Mouse (Mus musculus) frontal cortex, postnatal 10 days (tissue): Measurements from ENCODE around the gene Pard3.
A peak's percentile ranks its signal among the peaks of the same experiment; 100 is the strongest.

ENCODE experiments used
- DNase-seq, 2 experiments: peaks; one replicate each; pipeline ENCODE4 v3.0.0; 2022; ENCODE audit warnings: low spot score in 2 of 2, mixed read lengths in 1 of 2

Pard3 gene

DNA sequence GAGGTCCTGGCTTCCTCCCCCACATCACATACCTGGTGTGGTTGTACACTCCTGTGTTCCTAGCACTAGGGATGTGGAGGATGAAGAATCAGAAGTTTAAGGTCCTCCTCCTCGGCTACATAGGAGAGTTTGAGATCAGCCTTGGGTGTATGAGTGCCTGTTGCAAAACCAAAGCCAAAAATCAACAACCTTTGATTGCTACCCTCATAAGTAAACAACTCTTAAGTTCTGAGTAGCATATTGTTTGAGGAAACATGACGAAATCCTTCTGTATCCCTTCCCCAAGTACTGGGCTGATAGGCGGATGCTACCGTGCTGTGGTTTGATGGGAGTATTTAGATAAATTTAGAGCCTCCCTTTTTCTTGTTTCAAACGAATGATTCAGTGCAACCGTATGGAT is 20.9 kb downstream of the Pard3 start:
- no peak for DNase-seq

DNA sequence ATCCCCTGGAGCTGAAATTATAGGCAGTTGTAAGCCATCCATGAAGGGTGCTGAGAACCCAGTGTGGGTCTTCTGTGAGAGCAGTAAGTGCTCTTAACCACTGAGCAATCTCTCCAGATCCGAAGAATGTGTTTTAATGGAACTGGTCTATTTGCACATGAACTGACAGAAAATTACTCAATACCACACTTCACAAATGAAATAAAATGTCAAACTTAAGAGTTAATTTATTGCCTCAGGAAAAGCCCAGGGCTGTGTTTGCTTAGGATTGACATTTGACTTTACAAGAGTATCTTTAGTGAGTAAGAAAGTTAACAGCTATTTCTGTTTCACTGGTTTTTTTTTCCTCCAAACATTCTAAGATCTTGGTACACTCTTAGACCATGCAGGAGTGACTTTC is 23.7 kb downstream of the Pard3 start:
- DNase-seq = no peak

DNA sequence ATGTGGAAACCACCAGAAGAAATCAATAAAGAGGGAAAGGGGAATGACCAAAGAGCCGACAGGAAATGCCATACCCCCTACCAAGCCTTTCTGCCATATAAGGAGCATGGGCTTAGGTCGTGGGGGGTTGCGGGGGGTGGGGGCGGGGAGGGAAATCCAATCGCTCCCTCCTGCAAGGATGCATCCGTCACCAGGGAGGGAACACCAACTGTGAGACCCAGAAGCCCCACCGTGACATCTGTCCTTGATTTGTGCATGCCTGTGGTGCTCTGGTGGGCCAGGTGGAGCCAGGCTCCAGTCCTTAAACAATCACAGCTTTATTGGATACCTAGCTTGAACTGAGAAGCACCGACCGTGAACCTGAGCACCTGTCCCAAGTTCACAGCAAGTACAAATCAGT is 24.7 kb downstream of the Pard3 start:
- DNase-seq = no peak

DNA sequence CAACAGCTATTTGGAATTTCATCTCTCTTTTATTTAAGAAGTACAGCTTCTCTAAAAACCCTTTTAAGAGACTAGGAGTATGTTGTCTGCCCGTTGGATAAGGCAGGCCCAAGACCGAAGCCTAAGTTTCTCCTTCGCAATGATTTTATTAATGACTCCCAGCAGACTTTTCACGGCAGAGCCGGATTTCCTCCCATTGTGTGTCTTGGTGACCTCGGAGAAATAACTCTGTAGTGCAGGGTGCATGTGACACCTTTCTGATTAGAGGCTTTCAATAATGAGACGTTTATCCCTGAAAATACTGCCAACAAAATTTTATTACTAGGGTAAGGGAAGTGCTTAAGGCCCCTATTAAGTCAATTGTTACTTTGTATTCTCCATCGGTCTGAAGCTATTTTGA is 25.3 kb downstream of the Pard3 start:
- no peak for DNase-seq

DNA sequence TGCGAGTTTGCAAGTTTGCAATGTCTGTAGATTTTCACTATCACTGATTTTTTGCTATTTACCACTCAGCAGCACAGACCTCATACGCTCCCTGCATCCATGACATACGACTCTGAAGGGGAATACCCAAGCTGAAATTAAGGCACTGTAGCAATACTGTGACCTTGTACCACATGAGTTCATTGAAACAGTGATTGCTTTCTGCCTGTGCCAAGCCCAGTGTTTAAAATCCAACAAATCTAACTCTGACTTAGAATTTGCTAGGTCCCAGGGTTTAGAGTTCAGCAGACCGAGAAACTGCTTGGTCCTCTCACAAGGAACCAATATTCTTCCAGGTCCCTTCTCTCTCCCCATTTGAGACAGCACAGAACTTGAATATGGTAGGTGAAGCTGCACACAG is 26.7 kb downstream of the Pard3 start:
- no peak for DNase-seq

DNA sequence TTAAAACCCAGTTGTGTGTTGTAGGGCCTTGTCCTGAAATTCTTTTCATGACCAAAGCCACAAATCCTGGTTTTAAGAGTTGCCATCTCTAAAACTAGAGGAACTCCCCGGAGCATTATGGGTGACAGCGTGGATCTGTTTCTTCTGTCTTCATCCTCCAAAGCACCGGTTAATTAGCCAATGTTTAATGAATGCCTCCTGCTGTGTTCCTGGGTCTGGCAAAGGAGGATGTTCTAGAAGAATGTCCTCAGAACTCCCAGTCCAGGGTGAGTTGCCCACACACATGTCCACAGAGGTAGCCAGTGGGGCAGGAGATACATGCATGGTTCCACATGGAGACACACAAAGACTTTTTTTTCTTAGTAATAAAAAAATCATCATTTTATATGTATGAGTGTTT is 28.2 kb downstream of the Pard3 start:
- no peak for DNase-seq

DNA sequence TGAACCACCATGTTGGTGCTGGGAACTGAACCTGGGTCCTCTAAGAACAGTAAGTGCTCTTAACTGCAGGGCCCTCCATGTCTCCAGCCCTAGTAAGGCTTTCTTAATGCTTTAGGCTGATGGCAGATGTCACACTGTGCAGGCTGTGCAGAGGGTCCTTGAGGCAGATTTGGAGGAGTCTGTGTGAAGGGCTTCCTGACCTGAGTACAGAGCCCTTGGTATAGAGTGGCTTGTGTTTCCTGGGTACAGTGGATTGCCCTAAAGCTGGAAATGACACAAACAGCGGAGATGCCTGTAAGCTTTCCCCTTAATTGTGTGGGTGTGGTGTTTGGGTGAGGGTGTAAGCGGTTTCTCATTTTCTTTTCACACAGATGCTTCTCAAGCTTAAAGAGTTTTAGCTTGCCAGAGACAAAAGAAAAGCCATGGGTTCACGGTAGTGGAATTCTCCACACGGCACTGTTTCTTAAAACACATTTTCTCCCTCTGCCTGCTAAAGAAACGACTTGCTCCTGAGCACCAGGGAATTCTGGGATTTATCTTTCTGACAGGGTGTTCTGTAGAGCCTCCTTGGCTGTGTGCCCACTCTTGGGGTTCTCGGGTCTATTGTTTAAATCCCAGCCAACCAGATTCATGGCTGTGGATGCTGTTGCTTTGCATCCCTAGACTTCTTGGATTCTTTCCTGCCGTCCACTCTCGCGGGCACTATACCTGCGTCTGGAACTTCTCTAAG is 28.9 kb downstream of the Pard3 start:
- DNase-seq = peak in 1 of 2 experiments; percentile 34

DNA sequence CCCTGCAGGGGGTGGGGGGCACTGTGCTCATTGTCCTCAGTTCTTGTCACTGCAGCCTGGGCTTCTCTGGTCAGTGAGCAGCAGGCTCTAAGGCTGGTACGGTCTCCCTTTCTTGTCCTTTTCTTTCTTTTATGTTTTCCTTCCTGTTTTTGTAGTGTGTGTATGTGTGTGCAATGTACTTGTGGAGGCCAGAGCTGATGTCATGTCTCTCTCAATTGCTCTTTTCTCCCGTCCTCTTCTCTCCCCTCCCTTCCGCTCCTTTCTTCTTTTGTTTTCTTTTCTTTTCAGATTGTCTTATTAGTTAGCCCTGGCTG is 29.4 kb downstream of the Pard3 start:
- DNase-seq = no peak

DNA sequence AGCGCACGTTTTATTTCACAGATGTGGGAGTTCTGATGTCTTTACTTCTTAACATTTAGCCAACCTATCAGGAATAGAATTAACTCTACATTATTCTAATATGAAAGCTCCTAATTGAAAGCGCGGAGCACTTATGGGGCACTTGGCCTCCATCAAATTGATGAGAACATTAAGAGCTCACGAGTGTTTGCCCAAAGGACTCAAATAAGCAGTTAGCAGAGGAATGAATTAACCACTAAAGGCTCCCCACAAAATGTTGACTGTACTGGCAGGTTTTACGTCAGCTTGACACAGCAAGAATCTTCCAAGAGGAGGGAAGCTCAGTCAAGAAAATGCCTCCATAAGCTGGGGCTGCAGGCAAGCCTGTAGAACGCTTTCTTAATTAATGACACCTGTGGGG is 32.1 kb downstream of the Pard3 start:
- DNase-seq = no peak

DNA sequence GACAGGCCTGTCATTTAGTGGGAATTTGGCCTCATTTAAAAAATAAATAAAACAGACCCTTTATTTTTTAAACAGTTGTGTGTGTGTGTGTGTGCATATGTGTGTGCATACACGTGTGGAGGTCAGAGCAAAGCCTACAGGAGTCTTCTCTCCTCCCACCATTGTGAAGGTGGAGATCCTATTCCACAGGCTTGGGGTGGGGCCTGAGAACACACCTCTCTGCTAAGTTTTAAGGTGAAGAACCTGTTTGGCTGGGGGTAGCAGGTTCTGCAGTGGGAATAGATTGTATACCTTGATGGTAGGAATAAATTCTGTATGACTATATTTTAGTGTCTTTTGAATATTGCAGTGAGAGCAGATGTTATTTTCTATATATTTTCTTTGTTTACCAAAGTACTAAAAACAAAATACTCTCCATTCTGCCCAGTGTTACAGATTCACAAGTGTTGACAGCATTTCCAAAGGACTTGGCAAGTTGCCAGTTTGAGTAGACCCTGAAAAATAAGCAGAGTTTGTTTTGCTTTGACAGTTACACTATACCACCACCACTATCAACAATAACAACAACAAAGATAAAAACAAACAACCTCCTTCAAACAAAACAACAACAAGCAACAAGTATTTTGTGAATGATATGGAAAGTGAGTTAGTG is 35.9 kb downstream of the Pard3 start:
- no peak for DNase-seq

DNA sequence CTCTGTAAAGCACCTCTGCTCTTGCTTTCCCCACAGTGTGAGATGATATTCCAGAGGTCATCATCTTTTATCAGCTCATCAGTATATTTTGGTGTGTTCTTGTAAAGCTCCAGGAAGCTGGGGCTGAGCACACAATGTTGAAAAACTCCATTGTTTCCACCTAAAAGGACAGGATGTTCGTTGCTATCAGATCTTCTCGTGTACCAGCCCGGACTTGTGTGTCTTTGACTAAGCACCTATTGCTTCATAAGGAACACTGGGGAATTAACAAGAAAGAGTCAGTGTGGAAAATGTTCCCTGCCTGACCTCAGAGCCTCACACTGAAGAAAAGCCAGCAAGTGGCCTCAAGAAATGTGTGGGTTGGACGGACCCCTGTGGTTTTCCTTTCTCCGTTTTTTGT is 39.6 kb downstream of the Pard3 start:
- DNase-seq = no peak

DNA sequence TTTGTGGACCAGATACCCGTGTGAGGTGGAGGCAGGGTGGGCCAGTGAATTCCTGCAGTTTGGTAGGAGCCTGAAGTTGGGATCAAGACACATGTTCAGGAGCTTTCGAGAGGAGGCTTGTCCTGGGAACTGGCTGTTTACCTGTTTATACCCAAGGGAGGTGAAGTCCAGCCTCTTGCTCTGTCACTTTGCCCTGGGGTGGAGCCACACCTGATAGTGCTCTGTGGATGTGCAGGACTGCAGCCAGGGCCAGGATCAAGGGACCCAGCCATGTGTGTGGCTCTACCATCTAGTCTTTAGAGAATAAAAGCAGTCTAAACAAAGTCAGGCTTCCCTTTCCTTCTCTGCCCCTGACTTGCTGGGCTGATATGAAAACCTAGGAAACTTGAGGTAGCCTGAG is 40.9 kb downstream of the Pard3 start:
- DNase-seq = no peak

DNA sequence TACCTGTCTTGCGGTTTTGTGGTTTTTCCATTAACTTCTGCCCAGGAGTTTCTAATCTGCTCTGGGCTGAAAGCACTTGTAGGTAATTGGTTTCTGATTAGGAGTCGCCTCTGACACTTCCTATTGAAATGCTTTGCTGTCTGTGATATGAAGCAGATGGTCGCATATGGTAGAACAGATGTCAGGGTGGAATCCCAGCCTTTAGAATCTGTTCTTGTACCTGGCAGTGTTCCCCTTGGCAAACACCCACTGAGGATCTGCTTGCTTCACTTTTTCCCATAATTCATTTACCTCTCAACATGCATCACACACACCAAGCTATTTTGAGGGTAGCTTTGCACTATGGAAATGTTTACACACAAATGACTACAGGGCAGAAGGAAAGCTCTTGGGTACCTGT is 44.2 kb downstream of the Pard3 start:
- peak; percentile 16 to 29 for DNase-seq

DNA sequence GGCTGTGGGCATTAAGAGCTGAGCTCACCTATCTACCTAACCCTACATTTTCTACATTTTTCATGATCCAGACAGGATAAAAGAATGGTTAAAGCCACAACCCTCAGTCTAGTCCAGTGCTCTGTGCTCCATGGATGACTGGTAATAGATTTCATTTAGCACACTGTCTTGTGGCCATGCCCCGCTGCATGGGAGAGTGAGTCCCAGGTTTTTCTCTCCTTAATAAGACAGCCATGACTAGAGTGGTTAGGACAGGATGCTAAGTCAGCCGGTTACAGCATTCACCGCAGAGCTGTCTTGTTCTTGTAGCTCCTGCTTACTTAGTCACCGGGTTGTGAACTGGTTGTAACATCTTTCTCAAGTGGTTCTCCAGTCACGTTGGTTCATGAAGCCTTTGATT is 49.5 kb downstream of the Pard3 start:
- DNase-seq = no peak

DNA sequence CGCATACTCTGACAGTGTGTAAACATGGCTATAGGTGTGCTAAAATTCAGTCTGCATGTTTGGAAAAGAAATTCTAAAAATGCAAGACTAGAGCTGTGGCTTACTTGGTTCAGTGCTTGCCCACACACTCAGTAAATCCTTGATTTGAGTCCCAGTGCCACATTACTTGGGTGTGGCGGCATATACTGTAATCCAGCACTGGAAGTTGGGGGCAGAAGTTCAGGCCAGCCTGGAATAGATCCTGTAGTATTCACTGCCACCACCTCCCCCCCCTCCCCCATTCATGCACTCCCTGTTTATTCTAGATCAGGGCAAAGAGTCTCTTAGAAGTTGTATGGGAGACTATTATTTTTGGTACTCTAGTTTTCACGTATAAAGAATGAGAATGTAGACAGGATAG is 52.1 kb downstream of the Pard3 start:
- no peak for DNase-seq

DNA sequence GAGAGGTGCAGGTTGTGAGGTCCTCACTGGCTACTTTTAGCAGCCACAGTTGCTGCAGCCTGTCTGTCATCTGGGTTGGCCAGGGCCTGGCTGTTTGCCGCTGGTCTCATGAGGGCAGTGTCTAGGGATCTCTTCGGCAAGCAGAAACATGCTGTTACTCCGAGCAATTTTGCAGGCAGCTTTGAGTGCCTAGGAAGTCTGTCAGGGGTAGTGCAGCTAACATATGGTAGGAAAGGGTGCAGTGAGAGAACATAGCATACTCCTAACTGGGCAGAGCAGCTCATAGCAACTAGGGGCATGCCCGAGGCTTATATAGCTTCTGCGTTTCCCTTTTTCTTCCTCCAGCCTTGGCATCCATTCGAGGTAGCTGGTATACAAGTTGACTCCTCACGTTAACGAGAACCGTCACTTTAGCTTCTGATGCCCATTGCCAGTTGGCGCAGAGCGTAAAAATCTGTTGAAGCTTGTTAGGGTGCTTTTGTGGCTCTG is 54.7 kb downstream of the Pard3 start:
- DNase-seq = peak in 1 of 2 experiments; percentile 11

DNA sequence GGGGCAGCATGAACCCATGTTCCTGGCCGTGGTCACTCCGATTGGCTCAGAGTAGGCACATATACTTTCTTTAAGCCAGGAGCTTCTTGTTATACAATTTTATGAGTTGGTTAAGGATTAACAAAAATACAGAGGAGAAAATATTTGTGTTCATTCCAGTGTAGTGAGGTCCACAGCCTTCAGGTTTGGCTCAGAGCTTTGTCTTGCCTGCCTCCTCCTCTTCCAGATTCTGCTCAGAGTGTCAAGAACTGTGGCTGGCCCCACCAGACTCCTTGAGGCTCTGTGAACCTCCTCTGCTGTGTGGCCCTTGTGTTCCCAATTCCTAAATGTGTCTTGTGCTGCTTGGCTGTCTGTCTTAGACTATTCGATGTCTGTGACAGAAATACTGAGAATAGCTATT is 59.7 kb downstream of the Pard3 start:
- no peak for DNase-seq

DNA sequence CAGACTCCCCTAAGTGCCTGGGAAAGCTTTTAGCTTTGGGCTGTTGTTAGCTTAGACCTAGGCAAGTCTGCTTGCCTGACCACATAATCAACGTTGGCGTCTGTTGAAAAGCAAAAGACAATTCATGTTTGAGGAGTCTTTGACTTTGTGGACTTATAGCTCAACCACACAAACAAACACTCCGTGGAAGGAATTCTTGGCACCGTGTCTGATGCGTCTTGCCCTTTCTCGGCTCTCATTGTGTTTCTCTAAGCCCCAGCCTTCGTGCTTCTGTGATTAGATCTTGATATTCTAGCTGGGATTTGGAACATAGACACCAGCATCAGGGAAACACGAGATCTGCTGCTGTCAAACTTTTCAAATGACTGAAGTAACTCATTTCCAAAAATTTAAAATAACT is 61.1 kb downstream of the Pard3 start:
- DNase-seq = no peak

DNA sequence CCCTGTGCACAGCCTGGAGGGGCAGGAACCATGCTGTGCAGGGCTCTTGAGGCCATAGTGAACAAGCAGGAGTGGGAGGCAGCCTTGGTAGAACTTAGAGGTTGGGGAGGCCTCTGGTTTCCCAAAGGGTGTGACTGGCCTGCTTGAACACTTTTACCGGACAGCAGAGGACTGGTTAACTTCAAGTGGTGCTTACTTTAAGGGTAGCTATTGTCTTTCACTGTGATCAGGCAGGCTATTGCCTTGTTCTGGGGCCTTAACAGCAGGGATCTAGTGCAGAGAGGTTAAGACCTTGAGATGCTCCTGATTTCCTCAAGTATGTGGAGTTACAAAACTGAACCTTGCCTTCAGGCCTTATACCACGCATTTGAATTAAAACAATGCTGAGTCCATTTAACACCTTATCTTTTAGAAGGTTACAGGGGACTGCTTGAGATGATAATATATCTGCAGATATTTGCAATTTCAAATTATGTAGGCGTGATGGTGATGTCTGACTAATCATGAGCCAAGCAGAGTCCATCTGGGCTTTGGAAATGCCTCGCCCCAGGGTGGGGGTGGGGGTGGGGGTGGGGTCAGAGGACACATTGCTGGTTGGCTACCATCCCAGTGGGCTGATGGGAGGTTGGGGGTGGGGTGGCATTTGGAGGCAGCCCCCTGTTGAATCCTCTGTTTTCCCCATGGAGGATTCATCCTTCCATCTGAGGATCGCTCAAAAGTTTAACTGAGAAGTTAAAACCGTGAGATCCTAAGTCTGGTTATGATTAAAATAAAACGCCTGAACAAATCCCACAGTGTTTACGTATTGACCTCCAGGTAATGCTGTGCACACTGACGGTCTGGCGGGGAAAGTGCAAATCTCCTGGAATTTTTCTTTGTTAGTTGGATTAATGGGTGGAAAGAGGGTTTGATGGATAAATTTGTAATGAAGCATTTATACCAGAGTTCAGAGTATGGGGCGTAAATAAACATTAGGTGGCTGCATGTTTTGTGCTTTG is 62.3 kb downstream of the Pard3 start:
- DNase-seq = no peak

DNA sequence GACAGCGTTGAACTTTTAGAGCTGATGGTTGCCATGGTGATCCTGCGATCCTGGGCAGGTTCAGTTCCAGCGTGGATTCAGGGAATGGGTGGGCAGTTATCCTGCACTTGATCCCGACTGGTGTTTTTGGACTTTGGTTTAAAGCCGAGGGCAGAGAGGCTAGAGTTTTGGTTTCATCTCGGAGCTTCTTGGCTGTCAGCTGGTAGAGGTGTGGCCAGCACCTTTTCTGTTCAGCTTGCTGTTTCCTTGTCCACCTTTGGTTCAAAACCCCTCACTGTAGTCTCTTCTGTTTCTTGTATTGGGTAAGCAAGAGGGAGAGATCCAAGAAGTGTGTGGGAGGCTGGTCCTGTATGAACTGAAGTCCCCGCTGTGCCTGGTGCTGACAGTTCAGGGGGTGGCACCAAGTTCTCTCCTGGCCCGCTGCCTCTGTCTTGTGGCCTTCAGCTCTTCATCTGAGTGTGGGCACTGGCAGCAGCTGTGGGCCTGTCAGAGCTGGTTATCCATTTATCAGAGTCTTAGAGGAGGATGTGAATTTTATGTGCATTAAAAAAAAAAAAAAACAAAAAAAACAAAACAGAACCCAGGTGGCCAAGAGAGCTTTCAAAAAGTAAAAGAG is 65.2 kb downstream of the Pard3 start:
- DNase-seq = no peak

DNA sequence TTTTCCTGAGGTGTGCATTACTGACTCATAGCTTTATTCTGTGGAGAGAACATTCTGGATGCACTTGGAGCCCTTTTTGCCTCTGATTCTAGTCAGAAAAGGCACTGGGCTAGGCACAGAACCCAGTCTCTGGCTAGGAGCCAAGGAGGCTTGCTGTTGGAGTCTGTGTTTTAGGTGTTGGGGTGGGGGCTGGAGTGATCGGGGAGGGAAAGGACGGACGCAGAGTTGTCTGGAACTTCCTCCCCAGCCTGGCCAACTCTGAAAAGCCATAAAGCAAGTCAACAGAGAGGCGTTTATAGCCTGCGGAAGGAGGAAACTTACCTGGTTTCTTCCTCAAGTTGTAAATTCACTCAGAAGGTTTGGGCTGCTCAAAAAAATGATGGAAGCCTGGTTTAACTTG is 70.6 kb downstream of the Pard3 start:
- DNase-seq = no peak

DNA sequence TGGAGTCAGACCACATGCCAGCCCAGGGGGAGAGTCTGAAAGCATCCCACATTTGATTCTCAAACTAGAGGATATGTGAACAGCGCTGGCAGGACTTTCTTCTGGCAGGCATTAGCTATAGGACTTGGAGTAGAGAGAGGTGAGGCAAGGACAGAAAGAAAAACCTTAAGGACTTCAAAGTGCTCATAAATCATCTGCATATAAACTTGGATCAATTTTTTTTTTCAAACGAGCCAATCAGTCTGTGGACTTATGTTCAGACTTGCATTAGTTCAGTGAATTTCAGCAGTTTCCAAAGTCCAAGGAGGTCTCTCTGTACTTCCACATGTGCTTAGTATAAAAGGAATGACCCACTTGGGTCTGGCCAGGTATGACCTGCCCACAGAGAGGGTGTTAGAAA is 72.5 kb downstream of the Pard3 start:
- no peak for DNase-seq
